Mouse (Mus musculus) heart, adult 2 months (tissue): Measurements from ENCODE around the gene Mob3b.

Experiments
- CTCF ChIP-seq: fragments of 200-600 bp; IDR thresholded peaks from 2 replicates; pipeline ENCODE4 v1.8.1; 2022; ENCODE audit warnings: antibody characterized with exemption, mild to moderate bottlenecking, moderate library complexity
- POLR2A ChIP-seq: fragments of 200-500 bp; IDR thresholded peaks from 2 replicates; pipeline ENCODE4 v1.6.1; 2011; ENCODE audit warnings: mild to moderate bottlenecking, low read depth, low read length, control low read depth; ENCODE audit not compliant: insufficient read depth

GRCm38 (mm10) chr4:35080285-35080684 is 77.0 kb downstream of the Mob3b start:
- TF ChIP-seq CTCF (no peak), POLR2A (no peak)
